Mouse (Mus musculus): ENCODE results near the gene Zfyve27. TPM values are rescaled to one million over a fixed set of nuclear protein-coding genes. Genes with fewer than 3 reads are reported as not detected.

Gene Zfyve27
- polyA plus RNA-seq, 1 experiment from 2014 or later: 30.8 TPM

GRCm38 (mm10) chr19:42230986-42231385 is 67.2 kb downstream of the Zfyve27 start:
- no peaks in the 10 kb centered on the region for H3K9me3 ChIP-seq (replicated peaks)
- no peak overlapping the region for H3K4me3 ChIP-seq
- H3K27ac ChIP-seq: no peak overlapping the region
- H3K27me3 ChIP-seq (ENCODE audit: low read depth, poor library complexity, severe bottlenecking): no peaks in the 10 kb centered on the region
- DNase-seq (ENCODE audit: low spot score): no peak
- H3K4me1 ChIP-seq: no peaks in the 10 kb centered on the region
- WGBS: 93% methylated on average over 13 of the region's 13 CpGs
- H3K36me3 ChIP-seq: no peaks in the 10 kb centered on the region

- H3K36me3 ChIP-seq: no peaks in the 10 kb centered on the region
- H3K9me3 ChIP-seq (replicated peaks): no peaks in the 10 kb centered on the region
- H3K27ac ChIP-seq: no peak overlapping the region
- WGBS: 15% methylated on average over 4 of the region's 4 CpGs
- no peak for DNase-seq (ENCODE audit: low spot score)
- no peaks in the 10 kb centered on the region for H3K27me3 ChIP-seq (ENCODE audit: low read depth, poor library complexity, severe bottlenecking)
- no peak overlapping the region for H3K4me3 ChIP-seq
- H3K4me1 ChIP-seq: peaks cover 9% of the 10 kb centered on the region; the same call in 1 of the 2 replicates
These were observed 74.0 kb downstream of the Zfyve27 start for GRCm38 (mm10) chr19:42237602-42238340.

GRCm38 (mm10) chr19:42238341-42238715 is 74.6 kb downstream of the Zfyve27 start:
- Histone ChIP-seq H3K4me3 (no peak overlapping the region), H3K9me3 (replicated peaks) (no peaks in the 10 kb centered on the region), H3K36me3 (no peaks in the 10 kb centered on the region), H3K4me1 (peaks cover 9% of the 10 kb centered on the region; the same call in 1 of the 2 replicates), H3K27me3 (ENCODE audit: low read depth, poor library complexity, severe bottlenecking) (no peaks in the 10 kb centered on the region), H3K27ac (no peak overlapping the region)
- no peak for DNase-seq (ENCODE audit: low spot score)
- 62% methylated on average over 7 of the region's 7 CpGs for WGBS

GRCm38 (mm10) chr19:42240881-42241280 is 77.1 kb downstream of the Zfyve27 start:
- Histone ChIP-seq H3K4me3 (no peak overlapping the region), H3K4me1 (peaks cover 9% of the 10 kb centered on the region; the same call in 1 of the 2 replicates), H3K9me3 (replicated peaks) (no peaks in the 10 kb centered on the region), H3K27ac (no peak overlapping the region), H3K27me3 (ENCODE audit: low read depth, poor library complexity, severe bottlenecking) (no peaks in the 10 kb centered on the region), H3K36me3 (no peaks in the 10 kb centered on the region)
- DNase-seq (ENCODE audit: low spot score): no peak
- WGBS: 73% methylated on average over 8 of the region's 8 CpGs

GRCm38 (mm10) chr19:42243401-42243800 is 79.7 kb downstream of the Zfyve27 start:
- Histone ChIP-seq H3K27me3 (ENCODE audit: low read depth, poor library complexity, severe bottlenecking) (no peaks in the 10 kb centered on the region), H3K4me1 (no peaks in the 10 kb centered on the region), H3K9me3 (replicated peaks) (no peaks in the 10 kb centered on the region), H3K36me3 (no peaks in the 10 kb centered on the region), H3K27ac (no peak overlapping the region), H3K4me3 (no peak overlapping the region)
- DNase-seq (ENCODE audit: low spot score): no peak
- WGBS: 78% methylated on average over 3 of the region's 3 CpGs

Other genes with a start within 250 kb of the Zfyve27 start
- 91.7 and 102 TPM in 2 replicates for gene Exosc1, start 230.5 kb upstream of the Zfyve27 start, polyA plus RNA-seq (2016; fragmentation: Nextera tagmentation; extraction: Ambion mirVana)
- 92.0 and 96.5 TPM in 2 replicates for gene Zdhhc16, start 230.5 kb upstream of the Zfyve27 start, polyA plus RNA-seq (2016; fragmentation: Nextera tagmentation; extraction: Ambion mirVana)
- 39.9 and 52.5 TPM in 2 replicates for gene Mms19, start 182.8 kb upstream of the Zfyve27 start, polyA plus RNA-seq (2016; fragmentation: Nextera tagmentation; extraction: Ambion mirVana)
- 14.2 and 15.1 TPM in 2 replicates for gene Ubtd1, start 182.2 kb upstream of the Zfyve27 start, polyA plus RNA-seq (2016; fragmentation: Nextera tagmentation; extraction: Ambion mirVana)
- not detected in 2 replicates for gene Ankrd2, start 128.0 kb upstream of the Zfyve27 start, polyA plus RNA-seq (2016; fragmentation: Nextera tagmentation; extraction: Ambion mirVana)
- gene Hoga1, start 118.3 kb upstream of the Zfyve27 start, polyA plus RNA-seq (2016; fragmentation: Nextera tagmentation; extraction: Ambion mirVana): 1.1 and 1.3 TPM in 2 replicates
- 0.24 TPM in 1 of 2 replicates, not detected in the other for gene 4933411K16Rik, start 111.7 kb upstream of the Zfyve27 start, polyA plus RNA-seq (2016; fragmentation: Nextera tagmentation; extraction: Ambion mirVana)
- gene Morn4, start 77.6 kb upstream of the Zfyve27 start, polyA plus RNA-seq (2016; fragmentation: Nextera tagmentation; extraction: Ambion mirVana): 43.6 and 49.0 TPM in 2 replicates
- 31.9 and 33.0 TPM in 2 replicates for gene Pi4k2a, start 73.5 kb upstream of the Zfyve27 start, polyA plus RNA-seq (2016; fragmentation: Nextera tagmentation; extraction: Ambion mirVana)
- 22.1 and 25.0 TPM in 2 replicates for gene Avpi1, start 34.9 kb upstream of the Zfyve27 start, polyA plus RNA-seq (2016; fragmentation: Nextera tagmentation; extraction: Ambion mirVana)
- 5.6 and 5.8 TPM in 2 replicates for gene Marveld1, start 16.6 kb upstream of the Zfyve27 start, polyA plus RNA-seq (2016; fragmentation: Nextera tagmentation; extraction: Ambion mirVana)
- gene Sfrp5, start 38.3 kb downstream of the Zfyve27 start, polyA plus RNA-seq (2016; fragmentation: Nextera tagmentation; extraction: Ambion mirVana): 0.21 and 2.4 TPM in 2 replicates
- not detected in 2 replicates for gene Golga7b, start 83.6 kb downstream of the Zfyve27 start, polyA plus RNA-seq (2016; fragmentation: Nextera tagmentation; extraction: Ambion mirVana)